Mouse (Mus musculus) bone marrow, adult 2 months (tissue): ENCODE measurements around the gene Prodh2. TPM values are rescaled to one million over a fixed set of nuclear protein-coding genes. Genes with fewer than 3 reads are reported as not detected.

Experiments
- H3K27ac ChIP-seq: fragments of 200-500 bp; 2 replicates; pipeline ENCODE4 v1.5.1; 2012; ENCODE audit warnings: low read depth, mild to moderate bottlenecking, control low read depth, inconsistent platforms, low read length; ENCODE audit not compliant: control insufficient read depth, poor library complexity, insufficient read depth
- H3K4me1 ChIP-seq: fragments of 200-500 bp; 2 replicates; pipeline ENCODE4 v1.6.1; 2011; ENCODE audit warnings: low read length; ENCODE audit not compliant: control insufficient read depth, insufficient read depth
- H3K4me3 ChIP-seq: fragments of 200-500 bp; replicated peaks from 2 replicates; pipeline ENCODE3; 2011; ENCODE audit warnings: mild to moderate bottlenecking, low read depth, low read length, control low read depth; ENCODE audit not compliant: control insufficient read depth
- CTCF ChIP-seq: fragments of 200-500 bp; IDR thresholded peaks from 2 replicates; pipeline ENCODE4 v1.5.1; 2011; ENCODE audit warnings: low read length, control low read depth; ENCODE audit not compliant: control insufficient read depth, insufficient read depth
- POLR2A ChIP-seq: fragments of 200-500 bp; IDR thresholded peaks from 2 replicates; pipeline ENCODE4 v1.6.1; 2011; ENCODE audit warnings: low read depth, mild to moderate bottlenecking, control low read depth, low read length, borderline replicate concordance; ENCODE audit not compliant: control insufficient read depth
- WGBS: fragments of 180-500 bp; shearing (Covaris S2); methylation state at CpG from one replicate; pipeline ENCODE4 v1.1.7; 2018; 5-methylcytosine and 5-hydroxymethylcytosine counted together
- polyA plus RNA-seq: library from polyadenylated mRNA; stranded (reverse); fragments of >200 nt; gene quantifications from 2 replicates; pipeline ENCODE4 v1.2.4, GENCODE M21; 2011; ENCODE audit warnings: low replicate concordance; ENCODE audit not compliant: missing spikeins, insufficient read depth, insufficient read length

The Prodh2 gene
- 1.9 and 3.1 TPM in 2 replicates for polyA plus RNA-seq

- H3K27ac ChIP-seq, result no peak within 1 kb of the TSS
- 63% methylated on average over 11 of the region's 11 CpGs for WGBS
- TF ChIP-seq POLR2A (no peak), CTCF (no peak)
Observed at GRCm38 (mm10) chr7:30493401-30493931, at the start of gene Prodh2. Gene Prodh2 (plus strand): TSS chr7:30493622.

DNA sequence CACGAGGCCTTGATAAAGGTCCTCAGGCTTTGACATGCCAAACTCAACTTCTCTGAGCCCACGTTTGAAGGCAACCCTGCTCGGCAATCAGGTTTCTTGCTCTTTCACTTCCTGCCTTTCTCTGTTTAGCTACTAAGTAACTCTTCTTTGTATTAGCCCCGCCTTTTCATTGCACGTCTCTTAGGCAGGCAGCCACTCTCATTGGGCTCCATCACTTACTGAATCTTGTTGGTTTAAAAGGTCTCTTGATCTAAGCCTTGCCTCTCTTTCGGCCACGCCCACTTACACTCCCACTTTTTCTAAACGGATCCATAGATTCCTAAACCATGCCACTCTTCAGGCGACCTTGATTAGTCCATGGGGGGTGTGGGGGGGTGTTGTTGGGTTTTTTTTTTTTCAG lies 49.7 kb upstream of the Prodh2 start:
- Histone ChIP-seq H3K4me3 (no peak overlapping the region), H3K27ac (no peak overlapping the region), H3K4me1 (no peaks in the 10 kb centered on the region)
- 20% methylated on average over 9 of the region's 9 CpGs for WGBS
- TF ChIP-seq POLR2A (no peak), CTCF (no peak)

More at GRCm38 (mm10) chr7:30493401-30493931, at the start of gene Prodh2:
- H3K4me1 ChIP-seq, result no peaks in the 10 kb centered on the region
- no peak within 1 kb of the TSS for H3K4me3 ChIP-seq

DNA sequence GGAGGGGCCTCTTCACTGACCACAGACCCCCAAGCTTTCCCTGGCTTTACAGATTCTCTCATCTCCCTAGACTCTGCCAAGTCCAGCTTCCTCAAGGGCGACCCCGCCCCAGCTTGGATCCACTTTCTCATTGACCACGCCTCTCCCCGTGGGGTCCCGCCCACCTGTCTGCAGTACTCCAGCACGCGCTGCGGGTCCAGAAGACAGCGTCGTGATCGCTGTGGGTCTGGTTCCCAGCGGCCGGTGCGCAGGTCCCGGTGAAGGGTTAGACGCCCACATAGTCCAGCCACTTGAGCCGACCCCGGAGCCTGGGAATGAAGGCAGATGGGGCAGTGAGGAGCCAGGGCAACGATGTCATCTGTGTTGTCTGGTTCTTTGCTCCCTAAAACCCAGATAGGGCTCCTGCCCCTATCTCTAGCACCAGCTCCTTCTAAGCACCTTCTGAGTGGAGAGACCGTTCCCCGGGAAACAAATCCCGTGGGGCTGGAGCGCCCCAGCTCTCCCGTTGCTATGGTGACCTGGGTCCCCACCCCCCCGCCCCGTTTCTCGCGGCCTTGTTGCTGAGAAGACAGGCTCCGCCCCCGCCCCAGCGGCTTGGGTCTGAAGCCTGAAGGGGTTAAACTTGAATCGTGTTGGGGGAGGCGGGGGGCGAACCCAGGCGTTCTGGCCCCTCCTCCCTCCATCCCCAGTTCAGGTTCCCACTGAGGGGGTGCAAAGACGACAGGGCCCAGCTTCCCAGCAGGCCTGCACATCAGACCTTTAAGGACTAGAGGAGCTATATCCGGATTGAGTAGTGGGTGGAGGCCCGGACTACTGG lies 49.1 kb upstream of the Prodh2 start:
- no peak overlapping the region for H3K27ac ChIP-seq
- TF ChIP-seq POLR2A (no peak), CTCF (no peak)
- no peak overlapping the region for H3K4me3 ChIP-seq
- 2% methylated on average over 38 of the region's 38 CpGs for WGBS
- no peaks in the 10 kb centered on the region for H3K4me1 ChIP-seq

GRCm38 (mm10) chr7:30444971-30445751 lies 48.3 kb upstream of the Prodh2 start, which contains the start of gene Aplp1:
Gene Aplp1 (minus strand): TSS chr7:30445535.
- H3K27ac ChIP-seq, result no peak within 1 kb of the TSS
- no peak within 1 kb of the TSS for H3K4me3 ChIP-seq
- no peaks in the 10 kb centered on the region for H3K4me1 ChIP-seq
- 1% methylated on average over 71 of the region's 72 CpGs for WGBS
- TF ChIP-seq POLR2A (no peak), CTCF (no peak)

- TF ChIP-seq CTCF, result no peak
- no peak for TF ChIP-seq POLR2A
- no peak overlapping the region for H3K27ac ChIP-seq
- H3K4me1 ChIP-seq, result peaks cover 1% of the 10 kb centered on the region; the same call in 1 of the 2 replicates
- no peak overlapping the region for H3K4me3 ChIP-seq
- WGBS, result 72% methylated on average over 7 of the region's 7 CpGs
Observed at GRCm38 (mm10) chr7:30450241-30450640, 43.2 kb upstream of the Prodh2 start.

DNA sequence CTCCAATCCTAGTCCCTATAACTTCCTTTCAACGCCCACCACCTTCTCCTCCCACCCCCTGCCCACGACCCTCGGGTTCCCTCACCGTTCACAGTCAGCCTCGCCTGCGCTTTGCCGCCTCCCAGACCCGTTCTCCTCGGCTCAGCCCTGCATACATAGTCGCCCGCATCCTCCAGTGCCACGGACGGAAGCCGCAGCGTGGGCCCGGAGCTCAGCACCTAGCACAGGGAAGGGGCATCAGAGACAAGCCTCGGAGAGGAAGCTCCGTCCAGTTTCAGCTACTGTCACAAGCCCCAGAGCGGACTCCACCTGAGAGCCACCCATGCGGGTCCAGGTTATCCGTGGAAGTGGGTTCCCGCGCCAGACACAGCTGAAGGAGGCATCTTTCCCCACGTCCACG lies 40.1 kb upstream of the Prodh2 start:
- Histone ChIP-seq H3K4me3 (no peak overlapping the region), H3K4me1 (peaks cover 1% of the 10 kb centered on the region; the same call in 1 of the 2 replicates), H3K27ac (no peak overlapping the region)
- TF ChIP-seq POLR2A, result no peak
- no peak for TF ChIP-seq CTCF
- WGBS, result 14% methylated on average over 25 of the region's 25 CpGs

DNA sequence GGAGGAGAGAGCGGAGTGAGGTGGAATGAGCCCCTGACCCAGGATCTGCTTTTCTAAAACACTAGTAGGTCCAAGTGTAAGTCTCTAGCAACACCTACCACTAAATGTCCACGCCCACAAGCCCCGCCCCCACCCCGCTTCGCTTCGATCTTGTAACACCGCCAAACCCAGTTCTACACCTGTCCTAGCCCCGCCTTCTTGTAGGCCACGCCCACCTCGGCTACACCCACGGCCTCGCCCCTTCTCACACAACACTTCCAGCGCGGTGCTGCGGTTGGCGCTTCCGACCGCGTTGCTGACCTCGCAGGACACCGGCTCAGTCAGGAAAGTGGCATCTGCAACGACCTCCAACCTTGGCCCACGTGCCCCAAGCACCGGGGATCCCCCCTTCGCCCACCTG lies 39.7 kb upstream of the Prodh2 start:
- H3K4me3 ChIP-seq, result no peak overlapping the region
- TF ChIP-seq CTCF (no peak), POLR2A (no peak)
- H3K27ac ChIP-seq, result no peak overlapping the region
- peaks cover 1% of the 10 kb centered on the region; the same call in 1 of the 2 replicates for H3K4me1 ChIP-seq
- 2% methylated on average over 25 of the region's 25 CpGs for WGBS

DNA sequence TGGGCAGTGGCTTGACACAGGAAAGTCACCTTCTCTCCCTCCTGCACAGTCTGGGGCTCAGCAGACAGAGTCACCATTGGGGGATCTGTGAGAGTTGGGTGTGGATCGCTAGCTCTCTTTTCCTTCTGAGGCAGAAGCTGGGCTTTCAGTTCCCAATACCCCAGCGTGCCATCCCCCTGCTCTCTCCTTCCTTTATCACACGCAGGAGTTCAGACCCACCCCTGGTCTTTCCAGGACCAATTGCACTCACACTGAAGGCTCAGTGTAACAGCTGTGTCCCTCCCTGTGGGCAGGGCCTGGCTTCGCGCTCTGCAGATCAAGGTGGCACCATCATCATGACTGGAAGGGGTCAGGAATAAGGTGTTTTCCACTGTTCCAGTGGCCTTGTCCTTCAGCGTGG lies 39.2 kb upstream of the Prodh2 start:
- H3K4me1 ChIP-seq, result peaks cover 1% of the 10 kb centered on the region; the same call in 1 of the 2 replicates
- 13% methylated on average over 6 of the region's 6 CpGs for WGBS
- H3K4me3 ChIP-seq, result no peak overlapping the region
- H3K27ac ChIP-seq, result no peak overlapping the region
- TF ChIP-seq POLR2A (no peak), CTCF (no peak)
